Mouse (Mus musculus): ENCODE measurements around the gene Gm13272. TPM values are rescaled to one million over a fixed set of nuclear protein-coding genes. Genes with fewer than 3 reads are reported as not detected.
"Not testable (repeated sequence)": the region's sequence is repeated elsewhere in the genome, so short reads cannot be mapped to it uniquely, and the experiment has no call there.

The Gm13272 gene
- total RNA-seq, 2 experiments from 2014 or later, result not detected

- intact Hi-C loops (cut with DNase I), result not testable (repeated sequence)
- peak; percentile 26 to 37 for DNase-seq
These were observed 2.7 kb downstream of the Gm13272 start for GRCm38 (mm10) chr4:88782335-88782734.

DNA sequence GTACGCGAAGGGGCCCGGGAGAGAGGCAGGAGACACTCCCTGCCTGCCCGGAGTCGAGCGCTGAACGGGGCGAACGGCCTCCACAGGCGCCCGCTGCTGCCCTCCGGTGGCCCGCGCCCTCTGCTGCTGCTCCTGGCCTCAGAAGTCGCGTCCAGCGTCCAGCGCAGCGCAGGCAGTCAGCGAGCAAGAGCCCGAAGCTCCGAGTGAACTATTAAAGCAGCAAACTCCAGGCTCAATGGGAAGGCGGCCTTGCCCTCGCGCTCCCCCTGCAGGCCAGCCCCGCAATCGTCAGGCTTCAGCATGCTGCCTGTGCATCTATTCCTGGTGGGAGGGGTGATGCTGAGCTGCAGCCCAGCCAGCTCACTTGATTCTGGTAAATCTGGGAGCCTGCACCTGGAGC lies 5.8 kb downstream of the Gm13272 start, which contains the start of gene Gm13276:
Gene Gm13276 (plus strand): TSS at position 301 of the 400 bp plus-strand sequence.
- DNase-seq; intact Hi-C loops (cut with DNase I): not testable (repeated sequence)

GRCm38 (mm10) chr4:88788402-88788801 lies 8.8 kb downstream of the Gm13272 start, which contains the start of gene Gm13277:
Gene Gm13277, plus strand, starts transcription at chr4:88788632.
- DNase-seq, result peak; percentile 65 to 73
- intact Hi-C loops (cut with DNase I), result not testable (repeated sequence)

GRCm38 (mm10) chr4:88791250-88791649 lies 11.6 kb downstream of the Gm13272 start, which contains the start of gene Gm13278:
Gene Gm13278, plus strand, starts transcription at chr4:88791550.
- DNase-seq; intact Hi-C loops (cut with DNase I): not testable (repeated sequence)

DNA sequence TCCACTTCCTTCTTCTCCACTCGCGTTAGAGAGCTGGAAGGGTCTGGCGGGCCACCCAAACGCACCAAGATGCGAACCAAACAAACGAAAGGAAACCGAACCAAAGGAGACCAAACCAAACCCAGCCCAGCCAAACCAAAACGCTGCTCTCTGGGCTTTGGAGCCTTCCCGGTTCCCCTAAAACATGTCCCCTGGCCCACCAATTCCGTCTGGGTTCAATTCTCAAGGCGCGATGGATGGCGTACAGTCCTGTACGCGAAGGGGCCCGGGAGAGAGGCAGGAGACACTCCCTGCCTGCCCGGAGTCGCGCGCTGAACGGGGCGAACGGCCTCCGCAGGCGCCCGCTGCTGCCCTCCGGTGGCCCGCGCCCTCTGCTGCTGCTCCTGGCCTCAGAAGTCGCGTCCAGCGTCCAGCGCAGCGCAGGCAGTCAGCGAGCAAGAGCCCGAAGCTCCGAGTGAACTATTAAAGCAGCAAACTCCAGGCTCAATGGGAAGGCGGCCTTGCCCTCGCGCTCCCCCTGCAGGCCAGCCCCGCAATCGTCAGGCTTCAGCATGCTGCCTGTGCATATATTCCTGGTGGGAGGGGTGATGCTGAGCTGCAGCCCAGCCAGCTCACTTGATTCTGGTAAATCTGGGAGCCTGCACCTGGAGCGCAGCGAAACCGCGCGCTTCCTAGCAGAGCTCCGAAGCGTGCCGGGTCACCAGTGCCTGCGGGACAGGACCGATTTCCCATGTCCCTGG lies 14.5 kb downstream of the Gm13272 start, which contains the start of gene Gm13275:
Gene Gm13275 (plus strand): TSS at position 552 of the 740 bp plus-strand sequence.
- intact Hi-C loops (cut with DNase I), result not testable (repeated sequence)
- peak; percentile 70 to 78 for DNase-seq

DNA sequence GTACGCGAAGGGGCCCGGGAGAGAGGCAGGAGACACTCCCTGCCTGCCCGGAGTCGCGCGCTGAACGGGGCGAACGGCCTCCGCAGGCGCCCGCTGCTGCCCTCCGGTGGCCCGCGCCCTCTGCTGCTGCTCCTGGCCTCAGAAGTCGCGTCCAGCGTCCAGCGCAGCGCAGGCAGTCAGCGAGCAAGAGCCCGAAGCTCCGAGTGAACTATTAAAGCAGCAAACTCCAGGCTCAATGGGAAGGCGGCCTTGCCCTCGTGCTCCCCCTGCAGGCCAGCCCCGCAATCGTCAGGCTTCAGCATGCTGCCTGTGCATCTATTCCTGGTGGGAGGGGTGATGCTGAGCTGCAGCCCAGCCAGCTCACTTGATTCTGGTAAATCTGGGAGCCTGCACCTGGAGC lies 17.4 kb downstream of the Gm13272 start, which contains the start of gene Gm13279:
Gene Gm13279 (plus strand): TSS at position 301 of the 400 bp plus-strand sequence.
- DNase-seq; intact Hi-C loops (cut with DNase I): not testable (repeated sequence)

DNA sequence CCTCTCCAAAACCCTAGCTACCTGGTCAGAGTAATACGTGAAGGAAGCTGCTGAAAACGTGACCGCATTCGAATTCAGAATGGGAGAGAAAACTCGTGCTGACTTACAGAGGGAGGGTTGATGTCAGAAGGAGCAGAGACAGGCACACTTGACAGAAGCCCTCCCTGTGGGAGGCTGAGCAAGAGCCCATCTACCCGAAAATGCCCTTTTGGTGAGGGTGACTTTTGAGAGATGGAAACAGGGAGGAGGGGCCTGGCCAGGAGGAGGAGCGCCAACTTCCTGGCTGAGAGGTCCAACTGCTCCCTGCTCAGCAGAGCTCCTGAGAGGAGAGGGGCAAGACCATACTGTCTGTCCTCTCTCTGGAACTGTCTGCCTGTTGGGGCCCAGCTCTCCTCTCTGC lies 19.7 kb downstream of the Gm13272 start, which contains the start of gene Gm13285:
Gene Gm13285 (plus strand): TSS at position 301 of the 400 bp plus-strand sequence.
- DNase-seq; intact Hi-C loops (cut with DNase I): not testable (repeated sequence)

DNA sequence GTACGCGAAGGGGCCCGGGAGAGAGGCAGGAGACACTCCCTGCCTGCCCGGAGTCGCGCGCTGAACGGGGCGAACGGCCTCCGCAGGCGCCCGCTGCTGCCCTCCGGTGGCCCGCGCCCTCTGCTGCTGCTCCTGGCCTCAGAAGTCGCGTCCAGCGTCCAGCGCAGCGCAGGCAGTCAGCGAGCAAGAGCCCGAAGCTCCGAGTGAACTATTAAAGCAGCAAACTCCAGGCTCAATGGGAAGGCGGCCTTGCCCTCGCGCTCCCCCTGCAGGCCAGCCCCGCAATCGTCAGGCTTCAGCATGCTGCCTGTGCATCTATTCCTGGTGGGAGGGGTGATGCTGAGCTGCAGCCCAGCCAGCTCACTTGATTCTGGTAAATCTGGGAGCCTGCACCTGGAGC lies 23.3 kb downstream of the Gm13272 start, which contains the start of gene Gm13287:
Gene Gm13287 (plus strand): TSS at position 301 of the 400 bp plus-strand sequence.
- intact Hi-C loops (cut with DNase I); DNase-seq: not testable (repeated sequence)

- intact Hi-C loops (cut with DNase I); DNase-seq: not testable (repeated sequence)
These were observed 25.6 kb downstream of the Gm13272 start, which contains the start of gene Gm13288 for GRCm38 (mm10) chr4:88805231-88805630. Gene Gm13288, plus strand, starts transcription at chr4:88805531.

DNA sequence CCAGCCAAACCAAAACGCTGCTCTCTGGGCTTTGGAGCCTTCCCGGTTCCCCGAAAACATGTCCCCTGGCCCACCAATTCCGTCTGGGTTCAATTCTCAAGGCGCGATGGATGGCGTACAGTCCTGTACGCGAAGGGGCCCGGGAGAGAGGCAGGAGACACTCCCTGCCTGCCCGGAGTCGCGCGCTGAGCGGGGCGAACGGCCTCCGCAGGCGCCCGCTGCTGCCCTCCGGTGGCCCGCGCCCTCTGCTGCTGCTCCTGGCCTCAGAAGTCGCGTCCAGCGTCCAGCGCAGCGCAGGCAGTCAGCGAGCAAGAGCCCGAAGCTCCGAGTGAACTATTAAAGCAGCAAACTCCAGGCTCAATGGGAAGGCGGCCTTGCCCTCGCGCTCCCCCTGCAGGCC lies 26.1 kb downstream of the Gm13272 start:
- intact Hi-C loops (cut with DNase I), result not testable (repeated sequence)
- peak; percentile 44 to 51 for DNase-seq

GRCm38 (mm10) chr4:88815928-88816327 lies 36.3 kb downstream of the Gm13272 start, which contains the start of gene Ifna7:
Gene Ifna7, plus strand, starts transcription at chr4:88816228.
- no peak for DNase-seq
- intact Hi-C loops (cut with DNase I), result loop anchor here (5.0 kb wide), 1 partner anchor 134 kb away; the partner anchor contains the start of gene Ifna2

DNA sequence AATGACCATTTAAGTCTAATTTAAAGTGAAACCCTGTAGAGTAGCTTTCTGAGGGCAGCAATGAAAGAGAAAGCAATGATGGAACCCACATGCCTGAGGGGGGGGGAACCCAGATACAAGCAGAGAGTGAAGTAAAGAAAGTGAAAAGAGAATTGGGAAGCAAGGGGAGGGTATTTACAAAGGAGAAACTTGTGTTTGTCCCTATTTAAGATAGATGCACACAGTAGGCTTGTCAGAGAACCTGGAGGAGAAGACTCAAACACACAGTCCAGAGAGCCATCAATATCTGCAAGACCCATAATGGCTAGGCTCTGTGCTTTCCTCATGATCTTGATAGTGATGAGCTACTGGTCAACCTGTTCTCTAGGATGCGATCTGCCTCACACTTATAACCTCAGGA lies 40.0 kb downstream of the Gm13272 start, which contains the start of gene Ifna11:
Gene Ifna11 (plus strand): TSS at position 301 of the 400 bp plus-strand sequence.
- intact Hi-C loops (cut with DNase I), result loop anchor here (5.0 kb wide), 1 partner anchor 137 kb away; the partner anchor contains the start of gene Ifna2
- no peak for DNase-seq

GRCm38 (mm10) chr4:88822995-88823394 lies 43.3 kb downstream of the Gm13272 start:
- intact Hi-C loops (cut with DNase I), result no loop called here
- peak in 1 of 2 experiments; percentile 12 for DNase-seq

DNA sequence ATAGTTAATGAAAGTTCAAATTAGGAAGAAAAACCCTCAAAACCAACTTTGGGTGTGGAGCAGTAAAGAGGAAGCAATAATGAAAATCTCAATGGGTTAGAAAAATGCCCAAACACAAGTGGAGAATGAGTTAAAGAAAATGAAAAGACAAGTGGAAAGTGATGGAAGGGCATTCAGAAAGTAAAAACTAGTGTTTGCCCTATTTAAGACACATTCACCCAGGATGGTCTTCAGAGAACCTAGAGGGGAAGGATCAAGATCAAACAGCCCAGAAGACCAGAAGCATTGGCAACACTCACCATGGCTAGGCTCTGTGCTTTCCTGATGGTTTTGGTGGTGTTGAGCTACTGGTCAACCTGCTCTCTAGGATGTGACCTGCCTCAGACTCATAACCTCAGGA lies 47.5 kb downstream of the Gm13272 start, which contains the start of gene Ifna6:
Gene Ifna6 (plus strand): TSS at position 301 of the 400 bp plus-strand sequence.
- intact Hi-C loops (cut with DNase I); DNase-seq: not testable (repeated sequence)

Other genes with a start within 250 kb of the Gm13272 start
- gene Ifna15, start 221.6 kb upstream of the Gm13272 start, total RNA-seq (2021), result not detected
- not detected for gene Ifna14, start 208.1 kb upstream of the Gm13272 start, total RNA-seq (2021)
- not detected for gene Ifna9, start 187.5 kb upstream of the Gm13272 start, total RNA-seq (2021)
- not detected for gene Ifna12, start 176.5 kb upstream of the Gm13272 start, total RNA-seq (2021)
- not detected for gene C87499, start 145.4 kb upstream of the Gm13272 start, total RNA-seq (2021)
- gene Ifna13, start 135.4 kb upstream of the Gm13272 start, total RNA-seq (2021), result not detected
- not detected for gene Ifna16, start 102.9 kb upstream of the Gm13272 start, total RNA-seq (2021)
- gene Ifna2, start 95.9 kb upstream of the Gm13272 start, total RNA-seq (2021), result not detected
- gene Ifnab, start 88.5 kb upstream of the Gm13272 start, total RNA-seq (2021), result not detected
- gene Gm26566, start 58.0 kb upstream of the Gm13272 start, total RNA-seq (2021), result 1 to 10 TPM in 1 of 2 experiments, under 1 TPM in 1; 0.22 to 1.0 TPM
- gene Klhl9, start 57.4 kb upstream of the Gm13272 start, total RNA-seq (2021), result 10 to 100 TPM; 73.9 to 75.5 TPM
- not detected for gene Gm13271, start 25.0 kb upstream of the Gm13272 start, total RNA-seq (2021)
- not detected for gene Gm13283, start 19.7 kb upstream of the Gm13272 start, total RNA-seq (2021)
- not detected for gene Gm13290, start 6.0 kb upstream of the Gm13272 start, total RNA-seq (2021)
- gene Gm13289, start 2.9 kb upstream of the Gm13272 start, total RNA-seq (2021), result not detected
- gene Ifnz, start 2.3 kb downstream of the Gm13272 start, total RNA-seq (2021), result not detected
- gene Gm13276, start 5.9 kb downstream of the Gm13272 start, total RNA-seq (2021), result not detected
- not detected for gene Gm13277, start 8.8 kb downstream of the Gm13272 start, total RNA-seq (2021)
- gene Gm13278, start 11.7 kb downstream of the Gm13272 start, total RNA-seq (2021), result not detected
- not detected for gene Gm13275, start 14.6 kb downstream of the Gm13272 start, total RNA-seq (2021)
- gene Gm13279, start 17.5 kb downstream of the Gm13272 start, total RNA-seq (2021), result not detected
- under 1 TPM; 0.19 to 0.22 TPM for gene Gm13285, start 19.8 kb downstream of the Gm13272 start, total RNA-seq (2021)
- gene Gm13287, start 23.4 kb downstream of the Gm13272 start, total RNA-seq (2021), result not detected
- gene Gm13288, start 25.7 kb downstream of the Gm13272 start, total RNA-seq (2021), result not detected
- not detected for gene Ifna7, start 36.4 kb downstream of the Gm13272 start, total RNA-seq (2021)
- not detected for gene Ifna11, start 40.1 kb downstream of the Gm13272 start, total RNA-seq (2021)
- gene Ifna6, start 47.6 kb downstream of the Gm13272 start, total RNA-seq (2021), result not detected
- gene Ifna5, start 55.7 kb downstream of the Gm13272 start, total RNA-seq (2021), result not detected
- not detected for gene Ifna4, start 62.0 kb downstream of the Gm13272 start, total RNA-seq (2021)
- not detected for gene Ifna1, start 70.2 kb downstream of the Gm13272 start, total RNA-seq (2021)
- gene Ifne, start 100.4 kb downstream of the Gm13272 start, total RNA-seq (2021), result not detected

Data from heart, postnatal 14 days (tissue).